Mouse (Mus musculus) brain, embryonic 14.5 days (tissue): Measurements from ENCODE around the gene Smtnl1.

Experiments
- CTCF ChIP-seq: fragments of 200-500 bp; IDR thresholded peaks from 2 replicates; pipeline ENCODE4 v1.5.1; 2012; ENCODE audit warnings: inconsistent platforms, mild to moderate bottlenecking, moderate library complexity, borderline replicate concordance; ENCODE audit not compliant: insufficient read depth, insufficient read length; ENCODE audit errors: extremely low read depth
- POLR2A ChIP-seq: fragments of 200-500 bp; IDR thresholded peaks from 2 replicates; pipeline ENCODE4 v1.6.1; 2012; ENCODE audit warnings: mild to moderate bottlenecking, inconsistent platforms, borderline replicate concordance; ENCODE audit not compliant: poor library complexity, insufficient read depth, insufficient read length, severe bottlenecking; ENCODE audit errors: extremely low read depth

- TF ChIP-seq CTCF (no peak), POLR2A (no peak)
Observed at GRCm38 (mm10) chr2:84858551-84858950, 36.1 kb upstream of the Smtnl1 start.
